Mouse (Mus musculus) cerebral cortex, adult 2 months (tissue): ENCODE measurements around the gene Gstm7.

Experiments
- WGBS: fragments of 180-500 bp; shearing (Covaris S2); methylation state at CpG from one replicate; pipeline ENCODE4 v1.1.7; 2018; 5-methylcytosine and 5-hydroxymethylcytosine counted together

Gene Gstm7

GRCm38 (mm10) chr3:107877005-107877404 is 54.6 kb downstream of the Gstm7 start, which contains the start of gene Eps8l3:
Gene Eps8l3 (plus strand): TSS chr3:107877229.
- 94% methylated on average over 5 of the region's 5 CpGs for WGBS
